In genomic region chr3:105116596-105116995, GRCm38 (mm10) we compare ENCODE assay signal across 17 mouse cellular contexts. TPM values are rescaled to one million over a fixed set of nuclear protein-coding genes. Genes with fewer than 3 reads are reported as not detected.
DNase-seq lines count a peak whose midpoint lies in the region; ATAC-seq and TF ChIP-seq lines count a peak whose summit lies in the region.
"Had no signal": no experiment of that assay in that cellular context is flagged by ENCODE, and none has a peak within 500 bp of the region (broad histone marks: within the 10 kb centered on the region; RNA-seq: fewer than 3 reads in every experiment).

No protein-coding gene starts in this region.

- no peaks in the 10 kb centered on the region for H3K4me1 ChIP-seq in stomach, embryonic 14.5 days (ENCODE audit: control insufficient read depth, insufficient read depth, low read length)
- H3K4me1 ChIP-seq: intestine, embryonic 15.5 days had no signal

- H3K36me3 ChIP-seq in stomach, embryonic 14.5 days (ENCODE audit: control insufficient read depth, insufficient read depth, low read length): no peaks in the 10 kb centered on the region
- H3K36me3 ChIP-seq: forebrain, embryonic 10.5 days; intestine, embryonic 15.5 days had no signal

- DNase-seq in heart, adult 8-10 months (ENCODE audit: low spot score): peak; percentile 39
- DNase-seq in heart, postnatal 25 days (ENCODE audit: low spot score): no peak
- peak; percentile 67 to 68 for DNase-seq in cerebellum, adult 18-20 months
- peak; percentile 50 for DNase-seq in gastrocnemius, adult 2 months
- DNase-seq in kidney, adult 18-20 months: no peak
- DNase-seq in thymus, postnatal 0 days (ENCODE audit: low spot score): no peak
- DNase-seq: kidney, postnatal 25 days; layer of hippocampus, postnatal 36 days; thymus, postnatal 14 days had no signal

- intact Hi-C loops in heart, postnatal 25 days (cut with DNase I): no loop called here
- intact Hi-C loops in gastrocnemius, adult 2 months (cut with DNase I): no loop called here

- no peak overlapping the region for H3K4me3 ChIP-seq in gastrocnemius, adult 2 months
- H3K4me3 ChIP-seq in stomach, embryonic 14.5 days (ENCODE audit: low read depth, low read length): no peak overlapping the region
- H3K4me3 ChIP-seq: forebrain, embryonic 10.5 days; intestine, embryonic 15.5 days had no signal

- 91% methylated on average over 4 of the region's 4 CpGs for WGBS in stomach, embryonic 14.5 days

- H3K27me3 ChIP-seq in stomach, embryonic 14.5 days (ENCODE audit: control insufficient read depth, insufficient read depth, low read length): no peaks in the 10 kb centered on the region
- H3K27me3 ChIP-seq: intestine, embryonic 15.5 days had no signal

- no peak overlapping the region for H3K27ac ChIP-seq in gastrocnemius, adult 2 months
- H3K27ac ChIP-seq in stomach, embryonic 14.5 days (ENCODE audit: low read length): peak overlapping the region; percentile 44; the same call in 1 of the 2 replicates
- H3K27ac ChIP-seq: forebrain, embryonic 10.5 days; intestine, embryonic 15.5 days had no signal

- no peak overlapping the region for H3K4me2 ChIP-seq in stomach, embryonic 14.5 days (replicated peaks; ENCODE audit: low read depth, low read length)
- H3K4me2 ChIP-seq: intestine, embryonic 15.5 days had no signal

- no peak overlapping the region for H3K9ac ChIP-seq in stomach, embryonic 14.5 days (replicated peaks; ENCODE audit: low read depth, low read length)
- H3K9ac ChIP-seq: intestine, embryonic 15.5 days had no signal

- no peak for TF ChIP-seq CTCF in gastrocnemius, adult 2 months (IDR thresholded peaks at IDR 0.05)

- no peak for ATAC-seq in stomach, embryonic 14.5 days (ENCODE audit: insufficient number of reproducible peaks, insufficient read depth, low FRiP score, low read depth)
- ATAC-seq: intestine, embryonic 15.5 days; midbrain, embryonic 16.5 days had no signal

- H3K9me3 ChIP-seq in stomach, embryonic 14.5 days (ENCODE audit: control insufficient read depth, low read depth, low read length): no peaks in the 10 kb centered on the region
- H3K9me3 ChIP-seq: forebrain, embryonic 10.5 days; intestine, embryonic 15.5 days had no signal

RNA-seq across cellular contexts. Expression of gene 4930564D02Rik, which starts 50.0 kb away (rescaled TPM):
- total RNA-seq in heart, adult 8-10 months (2022): not detected
- not detected for total RNA-seq in heart, postnatal 25 days (2021)
- not detected for total RNA-seq in gastrocnemius, adult 2 months (2021)
- not detected in 2 replicates for polyA plus RNA-seq in stomach, embryonic 14.5 days (2014; fragmentation: Nextera tagmentation; extraction: Ambion mirVana)
- polyA plus RNA-seq in thymus, postnatal 0 days (2015; fragmentation: Nextera tagmentation; extraction: Ambion mirVana): not detected in 2 replicates
- total RNA-seq: hematopoietic stem cell, adult 5-6 weeks; layer of hippocampus, postnatal 36 days had no signal
- polyA plus RNA-seq: embryonic facial prominence, embryonic 11.5 days; forebrain, embryonic 10.5 days; intestine, embryonic 15.5 days; liver, embryonic 16.5 days; midbrain, embryonic 16.5 days; neural tube, embryonic 14.5 days had no signal

Comparison
In these comparisons a context has a peak if more than half of its experiments do, and no peak if none do; other contexts are left out.
1. DNase-seq: peak in heart, adult 8-10 months (single experiment), cerebellum, adult 18-20 months (2 of 2) and gastrocnemius, adult 2 months (single experiment); none in heart, postnatal 25 days (single experiment), kidney, adult 18-20 months (single experiment) and thymus, postnatal 0 days (single experiment).